Mouse (Mus musculus): ENCODE results near the gene Tyrp1.

Gene Tyrp1

GRCm38 (mm10) chr4:80834050-80834449, at the start of gene Tyrp1:
Gene Tyrp1, plus strand, starts transcription at chr4:80834123.
- no peaks in the 10 kb centered on the region for H3K27me3 ChIP-seq (ENCODE audit: control insufficient read depth, insufficient read depth, low read length, poor library complexity, severe bottlenecking)
- H3K36me3 ChIP-seq (ENCODE audit: control insufficient read depth, insufficient read depth, low read length, poor library complexity, severe bottlenecking): no peaks in the 10 kb centered on the region
- no peak for DNase-seq (ENCODE audit: low read depth, low spot score)

GRCm38 (mm10) chr4:80788339-80788738, 45.6 kb upstream of the Tyrp1 start:
- DNase-seq (ENCODE audit: low read depth, low spot score): no peak
- Histone ChIP-seq H3K27me3 (ENCODE audit: control insufficient read depth, insufficient read depth, low read length, poor library complexity, severe bottlenecking) (no peaks in the 10 kb centered on the region), H3K36me3 (ENCODE audit: control insufficient read depth, insufficient read depth, low read length, poor library complexity, severe bottlenecking) (no peaks in the 10 kb centered on the region)

GRCm38 (mm10) chr4:80819511-80819910, 14.4 kb upstream of the Tyrp1 start:
- H3K27me3 ChIP-seq (ENCODE audit: control insufficient read depth, insufficient read depth, low read length, poor library complexity, severe bottlenecking): no peaks in the 10 kb centered on the region
- H3K36me3 ChIP-seq (ENCODE audit: control insufficient read depth, insufficient read depth, low read length, poor library complexity, severe bottlenecking): no peaks in the 10 kb centered on the region
- DNase-seq (ENCODE audit: low read depth, low spot score): no peak

- Histone ChIP-seq H3K36me3 (ENCODE audit: control insufficient read depth, insufficient read depth, low read length, poor library complexity, severe bottlenecking) (no peaks in the 10 kb centered on the region), H3K27me3 (ENCODE audit: control insufficient read depth, insufficient read depth, low read length, poor library complexity, severe bottlenecking) (no peaks in the 10 kb centered on the region)
- no peak for DNase-seq (ENCODE audit: low read depth, low spot score)
These were observed 12.0 kb upstream of the Tyrp1 start for GRCm38 (mm10) chr4:80821945-80822344.

- H3K27me3 ChIP-seq (ENCODE audit: control insufficient read depth, insufficient read depth, low read length, poor library complexity, severe bottlenecking): no peaks in the 10 kb centered on the region
- H3K36me3 ChIP-seq (ENCODE audit: control insufficient read depth, insufficient read depth, low read length, poor library complexity, severe bottlenecking): no peaks in the 10 kb centered on the region
- no peak for DNase-seq (ENCODE audit: low read depth, low spot score)
These were observed 5.7 kb upstream of the Tyrp1 start for GRCm38 (mm10) chr4:80828232-80828631.

GRCm38 (mm10) chr4:80839317-80839716, 5.4 kb downstream of the Tyrp1 start:
- DNase-seq (ENCODE audit: low read depth, low spot score): no peak
- no peaks in the 10 kb centered on the region for H3K27me3 ChIP-seq (ENCODE audit: control insufficient read depth, insufficient read depth, low read length, poor library complexity, severe bottlenecking)
- no peaks in the 10 kb centered on the region for H3K36me3 ChIP-seq (ENCODE audit: control insufficient read depth, insufficient read depth, low read length, poor library complexity, severe bottlenecking)

GRCm38 (mm10) chr4:80841980-80842379, 8.1 kb downstream of the Tyrp1 start:
- Histone ChIP-seq H3K27me3 (ENCODE audit: control insufficient read depth, insufficient read depth, low read length, poor library complexity, severe bottlenecking) (no peaks in the 10 kb centered on the region), H3K36me3 (ENCODE audit: control insufficient read depth, insufficient read depth, low read length, poor library complexity, severe bottlenecking) (no peaks in the 10 kb centered on the region)
- DNase-seq (ENCODE audit: low read depth, low spot score): no peak

- DNase-seq (ENCODE audit: low read depth, low spot score): no peak
- Histone ChIP-seq H3K36me3 (ENCODE audit: control insufficient read depth, insufficient read depth, low read length, poor library complexity, severe bottlenecking) (no peaks in the 10 kb centered on the region), H3K27me3 (ENCODE audit: control insufficient read depth, insufficient read depth, low read length, poor library complexity, severe bottlenecking) (no peaks in the 10 kb centered on the region)
These were observed 9.8 kb downstream of the Tyrp1 start for GRCm38 (mm10) chr4:80843752-80844151.

- no peaks in the 10 kb centered on the region for H3K27me3 ChIP-seq (ENCODE audit: control insufficient read depth, insufficient read depth, low read length, poor library complexity, severe bottlenecking)
- no peaks in the 10 kb centered on the region for H3K36me3 ChIP-seq (ENCODE audit: control insufficient read depth, insufficient read depth, low read length, poor library complexity, severe bottlenecking)
- DNase-seq (ENCODE audit: low read depth, low spot score): no peak
These were observed 12.1 kb downstream of the Tyrp1 start for GRCm38 (mm10) chr4:80846052-80846451.

GRCm38 (mm10) chr4:80852590-80853425, 18.9 kb downstream of the Tyrp1 start:
- H3K27me3 ChIP-seq (ENCODE audit: control insufficient read depth, insufficient read depth, low read length, poor library complexity, severe bottlenecking): no peaks in the 10 kb centered on the region
- H3K36me3 ChIP-seq (ENCODE audit: control insufficient read depth, insufficient read depth, low read length, poor library complexity, severe bottlenecking): no peaks in the 10 kb centered on the region
- no peak for DNase-seq (ENCODE audit: low read depth, low spot score)

GRCm38 (mm10) chr4:80855495-80855894, 21.6 kb downstream of the Tyrp1 start:
- no peaks in the 10 kb centered on the region for H3K27me3 ChIP-seq (ENCODE audit: control insufficient read depth, insufficient read depth, low read length, poor library complexity, severe bottlenecking)
- no peaks in the 10 kb centered on the region for H3K36me3 ChIP-seq (ENCODE audit: control insufficient read depth, insufficient read depth, low read length, poor library complexity, severe bottlenecking)
- no peak for DNase-seq (ENCODE audit: low read depth, low spot score)

- Histone ChIP-seq H3K36me3 (ENCODE audit: control insufficient read depth, insufficient read depth, low read length, poor library complexity, severe bottlenecking) (no peaks in the 10 kb centered on the region), H3K27me3 (ENCODE audit: control insufficient read depth, insufficient read depth, low read length, poor library complexity, severe bottlenecking) (no peaks in the 10 kb centered on the region)
- no peak for DNase-seq (ENCODE audit: low read depth, low spot score)
These were observed 29.0 kb downstream of the Tyrp1 start for GRCm38 (mm10) chr4:80862962-80863361.

GRCm38 (mm10) chr4:80863906-80864305, 30.0 kb downstream of the Tyrp1 start:
- Histone ChIP-seq H3K36me3 (ENCODE audit: control insufficient read depth, insufficient read depth, low read length, poor library complexity, severe bottlenecking) (no peaks in the 10 kb centered on the region), H3K27me3 (ENCODE audit: control insufficient read depth, insufficient read depth, low read length, poor library complexity, severe bottlenecking) (no peaks in the 10 kb centered on the region)
- DNase-seq (ENCODE audit: low read depth, low spot score): no peak

- no peaks in the 10 kb centered on the region for H3K36me3 ChIP-seq (ENCODE audit: control insufficient read depth, insufficient read depth, low read length, poor library complexity, severe bottlenecking)
- H3K27me3 ChIP-seq (ENCODE audit: control insufficient read depth, insufficient read depth, low read length, poor library complexity, severe bottlenecking): no peaks in the 10 kb centered on the region
- no peak for DNase-seq (ENCODE audit: low read depth, low spot score)
These were observed 30.6 kb downstream of the Tyrp1 start for GRCm38 (mm10) chr4:80864511-80864922.

GRCm38 (mm10) chr4:80866065-80866464, 32.1 kb downstream of the Tyrp1 start:
- no peaks in the 10 kb centered on the region for H3K36me3 ChIP-seq (ENCODE audit: control insufficient read depth, insufficient read depth, low read length, poor library complexity, severe bottlenecking)
- no peak for DNase-seq (ENCODE audit: low read depth, low spot score)
- no peaks in the 10 kb centered on the region for H3K27me3 ChIP-seq (ENCODE audit: control insufficient read depth, insufficient read depth, low read length, poor library complexity, severe bottlenecking)

GRCm38 (mm10) chr4:80869598-80869997, 35.7 kb downstream of the Tyrp1 start:
- no peak for DNase-seq (ENCODE audit: low read depth, low spot score)
- no peaks in the 10 kb centered on the region for H3K36me3 ChIP-seq (ENCODE audit: control insufficient read depth, insufficient read depth, low read length, poor library complexity, severe bottlenecking)
- H3K27me3 ChIP-seq (ENCODE audit: control insufficient read depth, insufficient read depth, low read length, poor library complexity, severe bottlenecking): no peaks in the 10 kb centered on the region

Measured in splenic B cell, adult 2 months (primary cell).